Mouse (Mus musculus): Measurements from ENCODE around the gene Hdac9. TPM values are rescaled to one million over a fixed set of nuclear protein-coding genes. Genes with fewer than 3 reads are reported as not detected.

Gene Hdac9
- polyA plus RNA-seq (2014; fragmentation: Nextera tagmentation; extraction: Ambion mirVana) = 9.8 and 10.2 TPM in 2 replicates

- H3K4me1 ChIP-seq (ENCODE audit: control insufficient read depth, insufficient read depth, low read length) = no peaks in the 10 kb centered on the region
- WGBS = 51% methylated on average over 1 of the region's 1 CpGs
Observed at GRCm38 (mm10) chr12:34916995-34917394, at the start of gene Hdac9. TSS of gene Hdac9 (minus strand) at chr12:34917095.

DNA sequence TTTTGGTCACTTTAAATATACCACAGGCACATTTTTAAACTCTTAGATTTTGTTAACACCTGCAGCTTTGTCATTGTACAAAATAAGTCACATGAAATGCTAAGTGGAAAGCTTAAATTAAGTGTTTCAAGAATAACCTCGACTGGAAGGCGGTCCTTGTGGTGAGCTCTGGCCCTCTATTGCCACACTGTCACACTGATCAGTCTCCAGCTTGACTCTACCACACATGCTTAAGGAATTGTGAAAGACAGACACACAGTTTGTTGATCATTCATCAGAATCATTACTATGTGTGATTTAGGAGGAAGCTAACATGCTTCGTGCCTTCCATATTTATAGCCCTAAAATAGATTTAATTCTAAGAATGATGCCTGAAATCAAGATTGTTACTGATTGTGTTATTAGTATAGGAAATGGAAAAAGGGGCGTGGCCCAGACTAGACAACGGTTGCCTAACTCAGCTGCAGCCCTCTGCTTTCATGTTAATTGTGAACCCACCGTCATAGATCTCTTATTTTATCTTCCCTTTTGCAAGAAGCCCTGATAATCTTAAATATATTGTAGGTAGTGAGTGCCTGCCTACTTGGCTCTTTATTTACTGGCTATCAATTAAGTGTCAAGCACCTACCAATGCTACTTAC, 32.3 kb upstream of the Hdac9 start:
- no peak for DNase-seq (ENCODE audit: low spot score)
- 85% methylated on average over 6 of the region's 6 CpGs for WGBS

More at GRCm38 (mm10) chr12:34916995-34917394, at the start of gene Hdac9:
- Histone ChIP-seq H3K4me2 (ENCODE audit: low read depth, low read length) (no peak within 1 kb of the TSS), H3K9ac (ENCODE audit: low read depth, low read length) (no peak within 1 kb of the TSS), H3K4me3 (ENCODE audit: low read depth, low read length) (no peak within 1 kb of the TSS), H3K9me3 (ENCODE audit: control insufficient read depth, low read length) (no peaks in the 10 kb centered on the region), H3K27ac (replicated peaks; ENCODE audit: low read depth, low read length) (no peak within 1 kb of the TSS), H3K27me3 (replicated peaks; ENCODE audit: control insufficient read depth, insufficient read depth, low read length) (no peaks in the 10 kb centered on the region), H3K36me3 (ENCODE audit: control insufficient read depth, insufficient read depth, low read length) (no peaks in the 10 kb centered on the region)
- ATAC-seq (ENCODE audit: low read depth) (no peak), DNase-seq (ENCODE audit: low spot score) (no peak)

DNA sequence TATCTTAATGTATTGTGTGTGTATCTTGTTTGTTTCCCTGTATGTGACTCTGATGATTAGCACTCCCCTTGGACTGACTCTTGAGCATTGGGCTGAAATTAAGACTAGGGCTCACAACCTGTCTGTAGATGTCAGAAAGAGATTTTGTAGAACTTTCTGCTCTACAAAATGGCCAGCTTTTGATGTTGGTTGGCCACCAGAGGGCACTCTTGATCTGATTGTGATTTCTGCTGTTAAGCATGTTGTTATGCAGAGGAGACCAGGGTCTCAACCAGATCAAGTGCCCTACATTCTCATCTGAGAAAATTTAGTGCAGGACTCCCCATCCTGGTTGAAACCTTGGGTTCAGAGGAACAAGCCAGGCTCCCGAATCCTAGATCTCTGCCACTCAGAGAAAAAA, 21.0 kb upstream of the Hdac9 start:
- DNase-seq (ENCODE audit: low spot score) (no peak), ATAC-seq (ENCODE audit: low read depth) (no peak)
- Histone ChIP-seq H3K36me3 (ENCODE audit: control insufficient read depth, insufficient read depth, low read length) (no peaks in the 10 kb centered on the region), H3K9me3 (ENCODE audit: control insufficient read depth, low read length) (0 out of 2 replicates have a peak, but pooled peaks cover 4% of the 10 kb centered on the region), H3K4me1 (ENCODE audit: control insufficient read depth, insufficient read depth, low read length) (no peaks in the 10 kb centered on the region), H3K27me3 (replicated peaks; ENCODE audit: control insufficient read depth, insufficient read depth, low read length) (no peaks in the 10 kb centered on the region), H3K4me3 (ENCODE audit: low read depth, low read length) (no peak overlapping the region), H3K4me2 (ENCODE audit: low read depth, low read length) (no peak overlapping the region), H3K9ac (ENCODE audit: low read depth, low read length) (no peak overlapping the region), H3K27ac (replicated peaks; ENCODE audit: low read depth, low read length) (no peak overlapping the region)
- WGBS = 91% methylated on average over 1 of the region's 1 CpGs

More for the DNA sequence above, 32.3 kb upstream of the Hdac9 start:
- no peak overlapping the region for H3K27ac ChIP-seq (replicated peaks; ENCODE audit: low read depth, low read length)
- no peak overlapping the region for H3K4me3 ChIP-seq (ENCODE audit: low read depth, low read length)
- H3K9ac ChIP-seq (ENCODE audit: low read depth, low read length) = no peak overlapping the region
- no peaks in the 10 kb centered on the region for H3K27me3 ChIP-seq (replicated peaks; ENCODE audit: control insufficient read depth, insufficient read depth, low read length)
- no peaks in the 10 kb centered on the region for H3K36me3 ChIP-seq (ENCODE audit: control insufficient read depth, insufficient read depth, low read length)
- H3K9me3 ChIP-seq (ENCODE audit: control insufficient read depth, low read length) = no peaks in the 10 kb centered on the region
- ATAC-seq (ENCODE audit: low read depth) = no peak
- H3K4me2 ChIP-seq (ENCODE audit: low read depth, low read length) = no peak overlapping the region
- H3K4me1 ChIP-seq (ENCODE audit: control insufficient read depth, insufficient read depth, low read length) = no peaks in the 10 kb centered on the region

- Histone ChIP-seq H3K36me3 (ENCODE audit: control insufficient read depth, insufficient read depth, low read length) (no peaks in the 10 kb centered on the region), H3K9me3 (ENCODE audit: control insufficient read depth, low read length) (no peaks in the 10 kb centered on the region), H3K4me1 (ENCODE audit: control insufficient read depth, insufficient read depth, low read length) (no peaks in the 10 kb centered on the region), H3K9ac (ENCODE audit: low read depth, low read length) (no peak overlapping the region), H3K27me3 (replicated peaks; ENCODE audit: control insufficient read depth, insufficient read depth, low read length) (peaks cover 7% of the 10 kb centered on the region), H3K27ac (replicated peaks; ENCODE audit: low read depth, low read length) (no peak overlapping the region), H3K4me3 (ENCODE audit: low read depth, low read length) (no peak overlapping the region), H3K4me2 (ENCODE audit: low read depth, low read length) (no peak overlapping the region)
- DNase-seq (ENCODE audit: low spot score) = no peak
- ATAC-seq (ENCODE audit: low read depth) = no peak
- WGBS = 70% methylated on average over 2 of the region's 2 CpGs
Observed at GRCm38 (mm10) chr12:34908008-34908407, 8.9 kb downstream of the Hdac9 start.

GRCm38 (mm10) chr12:34907506-34907850, 9.4 kb downstream of the Hdac9 start:
- H3K9me3 ChIP-seq (ENCODE audit: control insufficient read depth, low read length) = no peaks in the 10 kb centered on the region
- peak overlapping the region; percentile 74 for H3K9ac ChIP-seq (ENCODE audit: low read depth, low read length)
- H3K36me3 ChIP-seq (ENCODE audit: control insufficient read depth, insufficient read depth, low read length) = no peaks in the 10 kb centered on the region
- 2% methylated on average over 10 of the region's 10 CpGs for WGBS
- H3K4me2 ChIP-seq (ENCODE audit: low read depth, low read length) = peak overlapping the region; percentile 95
- H3K4me1 ChIP-seq (ENCODE audit: control insufficient read depth, insufficient read depth, low read length) = no peaks in the 10 kb centered on the region
- peaks cover 7% of the 10 kb centered on the region for H3K27me3 ChIP-seq (replicated peaks; ENCODE audit: control insufficient read depth, insufficient read depth, low read length)
- H3K4me3 ChIP-seq (ENCODE audit: low read depth, low read length) = peak overlapping the region; percentile 76
- ATAC-seq (ENCODE audit: low read depth) (peak; percentile 67), DNase-seq (ENCODE audit: low spot score) (peak; percentile 61)
- no peak overlapping the region for H3K27ac ChIP-seq (replicated peaks; ENCODE audit: low read depth, low read length)

- H3K4me2 ChIP-seq (ENCODE audit: low read depth, low read length) = peak overlapping the region; percentile 95
- H3K4me1 ChIP-seq (ENCODE audit: control insufficient read depth, insufficient read depth, low read length) = no peaks in the 10 kb centered on the region
- no peaks in the 10 kb centered on the region for H3K36me3 ChIP-seq (ENCODE audit: control insufficient read depth, insufficient read depth, low read length)
- H3K27ac ChIP-seq (replicated peaks; ENCODE audit: low read depth, low read length) = 0 out of 2 replicates have a peak overlapping the region, but pooled peaks have one; percentile 21
- peak; percentile 67 for DNase-seq (ENCODE audit: low spot score)
- peak; percentile 91 for ATAC-seq (ENCODE audit: low read depth)
- peaks cover 7% of the 10 kb centered on the region for H3K27me3 ChIP-seq (replicated peaks; ENCODE audit: control insufficient read depth, insufficient read depth, low read length)
- H3K9me3 ChIP-seq (ENCODE audit: control insufficient read depth, low read length) = no peaks in the 10 kb centered on the region
- H3K9ac ChIP-seq (ENCODE audit: low read depth, low read length) = peak overlapping the region; percentile 74
- peak overlapping the region; percentile 76 for H3K4me3 ChIP-seq (ENCODE audit: low read depth, low read length)
- WGBS = 0% methylated on average over 35 of the region's 107 CpGs
Observed at GRCm38 (mm10) chr12:34906704-34907505, 10.0 kb downstream of the Hdac9 start.

- Histone ChIP-seq H3K36me3 (ENCODE audit: control insufficient read depth, insufficient read depth, low read length) (no peaks in the 10 kb centered on the region), H3K9me3 (ENCODE audit: control insufficient read depth, low read length) (no peaks in the 10 kb centered on the region), H3K27ac (replicated peaks; ENCODE audit: low read depth, low read length) (no peak overlapping the region), H3K27me3 (replicated peaks; ENCODE audit: control insufficient read depth, insufficient read depth, low read length) (peaks cover 7% of the 10 kb centered on the region), H3K4me1 (ENCODE audit: control insufficient read depth, insufficient read depth, low read length) (no peaks in the 10 kb centered on the region), H3K4me3 (ENCODE audit: low read depth, low read length) (peak overlapping the region; percentile 76), H3K4me2 (ENCODE audit: low read depth, low read length) (peak overlapping the region; percentile 95), H3K9ac (ENCODE audit: low read depth, low read length) (peak overlapping the region; percentile 74)
- ATAC-seq (ENCODE audit: low read depth) (no peak), DNase-seq (ENCODE audit: low spot score) (no peak)
- 0% methylated on average over 10 of the region's 10 CpGs for WGBS
Observed at GRCm38 (mm10) chr12:34906376-34906703, 10.6 kb downstream of the Hdac9 start.

GRCm38 (mm10) chr12:34900241-34900640, 16.7 kb downstream of the Hdac9 start:
- no peak overlapping the region for H3K9ac ChIP-seq (ENCODE audit: low read depth, low read length)
- H3K4me2 ChIP-seq (ENCODE audit: low read depth, low read length) = no peak overlapping the region
- H3K4me1 ChIP-seq (ENCODE audit: control insufficient read depth, insufficient read depth, low read length) = no peaks in the 10 kb centered on the region
- no peaks in the 10 kb centered on the region for H3K9me3 ChIP-seq (ENCODE audit: control insufficient read depth, low read length)
- WGBS = 72% methylated on average over 8 of the region's 8 CpGs
- no peaks in the 10 kb centered on the region; the same call in 1 of the 2 replicates for H3K27me3 ChIP-seq (replicated peaks; ENCODE audit: control insufficient read depth, insufficient read depth, low read length)
- no peaks in the 10 kb centered on the region for H3K36me3 ChIP-seq (ENCODE audit: control insufficient read depth, insufficient read depth, low read length)
- H3K27ac ChIP-seq (replicated peaks; ENCODE audit: low read depth, low read length) = no peak overlapping the region
- DNase-seq (ENCODE audit: low spot score) = no peak
- H3K4me3 ChIP-seq (ENCODE audit: low read depth, low read length) = no peak overlapping the region
- no peak for ATAC-seq (ENCODE audit: low read depth)

All from embryonic facial prominence, embryonic 14.5 days (tissue).